Mouse (Mus musculus): ENCODE results near the gene Vmn1r222. TPM values are rescaled to one million over a fixed set of nuclear protein-coding genes. Genes with fewer than 3 reads are reported as not detected.

Gene Vmn1r222
- not detected in 2 replicates for polyA plus RNA-seq (2012; rRNA removed)

DNA sequence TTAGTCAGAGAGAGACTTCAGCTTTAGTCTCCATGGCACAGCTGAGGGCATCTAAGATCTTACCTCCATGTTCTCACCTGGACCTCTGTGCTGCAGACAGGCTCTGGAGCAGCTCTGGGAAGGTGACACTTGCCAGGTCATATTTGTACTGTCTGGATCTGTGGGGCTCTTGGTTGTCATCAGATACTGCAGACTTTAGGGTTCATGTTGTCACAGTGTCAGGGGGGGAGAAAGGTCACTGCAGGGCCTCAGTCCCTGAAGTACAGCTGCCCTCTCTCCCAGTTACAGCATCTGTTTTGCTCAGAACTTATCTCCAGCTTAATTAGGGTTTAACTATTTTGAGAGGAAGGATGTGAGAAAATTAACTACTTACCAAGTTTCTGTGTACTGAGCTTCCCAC is at the start of gene Vmn1r222:
Vmn1r222 (minus strand) TSS at position 101 of the 400 bp plus-strand sequence.

GRCm38 (mm10) chr13:23246834-23247233 is 11.1 kb upstream of the Vmn1r222 start, which contains the start of gene Vmn1r223:
Gene Vmn1r223 (plus strand): TSS chr13:23247134.

GRCm38 (mm10) chr13:23213827-23214226 is 21.9 kb downstream of the Vmn1r222 start, which contains the start of gene Vmn1r221:
Gene Vmn1r221 (plus strand): TSS chr13:23214127.

DNA sequence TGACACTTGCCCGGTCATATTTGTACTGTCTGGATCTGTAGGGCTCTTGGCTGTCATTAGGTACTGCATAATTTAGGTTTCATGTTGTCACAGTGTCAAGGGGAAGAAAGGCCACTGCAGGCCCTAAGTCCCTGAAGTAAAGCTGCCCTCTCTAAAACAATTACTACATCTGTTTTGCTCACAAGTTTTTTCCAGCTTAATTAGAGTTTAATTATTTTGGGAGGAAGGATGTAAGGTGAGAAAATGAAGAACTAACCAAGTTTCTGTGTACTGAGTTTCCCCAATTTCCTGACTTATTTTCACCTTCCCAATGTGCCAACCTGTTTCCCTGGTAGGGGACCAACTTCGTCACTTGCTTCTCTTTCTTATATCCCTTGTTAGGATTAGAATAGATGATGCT is 47.9 kb downstream of the Vmn1r222 start, which contains the start of gene Vmn1r220:
Vmn1r220 (minus strand) TSS at position 101 of the 400 bp plus-strand sequence.

Other genes with a start within 250 kb of the Vmn1r222 start
- not detected in 2 replicates for gene Vmn1r213, start 228.3 kb downstream of the Vmn1r222 start, polyA plus RNA-seq (2012; rRNA removed)
- not detected in 2 replicates for gene Vmn1r214, start 205.5 kb downstream of the Vmn1r222 start, polyA plus RNA-seq (2012; rRNA removed)
- gene Vmn1r215, start 167.9 kb downstream of the Vmn1r222 start, polyA plus RNA-seq (2012; rRNA removed) = not detected in 2 replicates
- not detected in 2 replicates for gene Vmn1r217, start 117.7 kb downstream of the Vmn1r222 start, polyA plus RNA-seq (2012; rRNA removed)
- not detected in 2 replicates for gene Vmn1r218, start 102.8 kb downstream of the Vmn1r222 start, polyA plus RNA-seq (2012; rRNA removed)
- not detected in 2 replicates for gene Vmn1r219, start 76.6 kb downstream of the Vmn1r222 start, polyA plus RNA-seq (2012; rRNA removed)
- gene Vmn1r220, start 48.0 kb downstream of the Vmn1r222 start, polyA plus RNA-seq (2012; rRNA removed) = not detected in 2 replicates
- not detected in 2 replicates for gene Vmn1r221, start 21.8 kb downstream of the Vmn1r222 start, polyA plus RNA-seq (2012; rRNA removed)
- not detected in 2 replicates for gene Vmn1r223, start 11.2 kb upstream of the Vmn1r222 start, polyA plus RNA-seq (2012; rRNA removed)
- gene Zfp322a, start 133.3 kb upstream of the Vmn1r222 start, polyA plus RNA-seq (2012; rRNA removed) = 22.2 and 24.3 TPM in 2 replicates
- gene Abt1, start 187.9 kb upstream of the Vmn1r222 start, polyA plus RNA-seq (2012; rRNA removed) = 8.5 and 9.1 TPM in 2 replicates
- gene Btn1a1, start 230.0 kb upstream of the Vmn1r222 start, polyA plus RNA-seq (2012; rRNA removed) = 0.06 and 0.07 TPM in 2 replicates